Mouse (Mus musculus) liver, adult 2 months (tissue): Measurements from ENCODE around the gene Spata20. TPM values are rescaled to one million over a fixed set of nuclear protein-coding genes. Genes with fewer than 3 reads are reported as not detected.

Source experiments
- DNase-seq: peaks from one replicate; pipeline ENCODE4 v3.0.0-alpha.2; 2011; ENCODE audit warnings: low read depth, low spot score; ENCODE audit errors: extremely low read depth
- H3K27ac ChIP-seq: fragments of 200-500 bp; replicated peaks from 2 replicates; pipeline ENCODE4 v1.5.1; 2012; ENCODE audit warnings: low read depth, mild to moderate bottlenecking, control low read depth, inconsistent platforms, low read length; ENCODE audit not compliant: insufficient read depth
- H3K27me3 ChIP-seq: fragments of 200-500 bp; 2 replicates; pipeline ENCODE4 v1.6.1; 2012; ENCODE audit warnings: mild to moderate bottlenecking, moderate library complexity, low read length, inconsistent platforms; ENCODE audit not compliant: control insufficient read depth, insufficient read depth
- H3K36me3 ChIP-seq: fragments of 200-500 bp; 2 replicates; pipeline ENCODE4 v1.6.1; 2012; ENCODE audit warnings: low read length, inconsistent platforms; ENCODE audit not compliant: control insufficient read depth, insufficient read depth
- H3K4me1 ChIP-seq: fragments of 200-500 bp; 2 replicates; pipeline ENCODE4 v1.6.1; 2011; ENCODE audit warnings: low read length; ENCODE audit not compliant: control insufficient read depth, insufficient read depth
- H3K4me3 ChIP-seq: fragments of 200-500 bp; 2 replicates; pipeline ENCODE4 v1.5.1; 2011; ENCODE audit warnings: low read depth, mild to moderate bottlenecking, control low read depth, low read length, moderate library complexity; ENCODE audit not compliant: insufficient read depth
- H3K79me2 ChIP-seq: fragments of 200-500 bp; 2 replicates; pipeline ENCODE4 v1.6.1; 2012; ENCODE audit warnings: inconsistent platforms, mild to moderate bottlenecking, low read length, moderate library complexity; ENCODE audit not compliant: control insufficient read depth, insufficient read depth
- H3K9ac ChIP-seq: fragments of 200-500 bp; 2 replicates; pipeline ENCODE4 v1.6.1; 2012; ENCODE audit warnings: low read depth, mild to moderate bottlenecking, control low read depth, inconsistent platforms, low read length
- CTCF ChIP-seq: fragments of 200-500 bp; IDR thresholded peaks from 2 replicates; pipeline ENCODE4 v1.5.1; 2011; ENCODE audit warnings: low read depth, low read length, control low read depth
- POLR2A ChIP-seq: fragments of 200-500 bp; IDR thresholded peaks from 2 replicates; pipeline ENCODE4 v1.6.1; 2011; ENCODE audit warnings: low read length, control low read depth; ENCODE audit not compliant: insufficient read depth; ENCODE audit errors: extremely low read depth
- WGBS: fragments of 180-500 bp; shearing (Covaris S2); methylation state at CpG from one replicate; pipeline ENCODE4 v1.1.7; 2018; 5-methylcytosine and 5-hydroxymethylcytosine counted together
- polyA plus RNA-seq: library from polyadenylated mRNA; depleted of rRNA; stranded (reverse); fragments of >200 nt; gene quantifications from 2 replicates; pipeline ENCODE4 v1.2.3, GENCODE M21; 2012; rRNA removed
- total RNA-seq: library from RNA; depleted of rRNA; stranded (reverse); fragments of >200 nt; gene quantifications from 2 replicates; pipeline ENCODE4 v1.2.3, GENCODE M21; 2014; rRNA removed

Gene Spata20
- total and polyA plus RNA-seq, 2 experiments = not detected

GRCm38 (mm10) chr11:94445300-94445699 is 40.7 kb downstream of the Spata20 start:
- Histone ChIP-seq H3K27ac (no peak overlapping the region), H3K4me1 (no peaks in the 10 kb centered on the region), H3K4me3 (no peak overlapping the region), H3K27me3 (no peaks in the 10 kb centered on the region; the same call in 1 of the 2 replicates), H3K9ac (no peak overlapping the region), H3K36me3 (no peaks in the 10 kb centered on the region), H3K79me2 (no peaks in the 10 kb centered on the region)
- 49% methylated on average over 4 of the region's 4 CpGs for WGBS
- TF ChIP-seq POLR2A = no peak
- no peak for TF ChIP-seq CTCF
- DNase-seq = no peak

GRCm38 (mm10) chr11:94444829-94445228 is 41.1 kb downstream of the Spata20 start:
- Histone ChIP-seq H3K4me3 (no peak overlapping the region), H3K9ac (no peak overlapping the region), H3K27ac (no peak overlapping the region), H3K79me2 (no peaks in the 10 kb centered on the region), H3K36me3 (no peaks in the 10 kb centered on the region), H3K27me3 (no peaks in the 10 kb centered on the region; the same call in 1 of the 2 replicates), H3K4me1 (no peaks in the 10 kb centered on the region)
- DNase-seq = no peak
- no peak for TF ChIP-seq POLR2A
- TF ChIP-seq CTCF = no peak
- 75% methylated on average over 5 of the region's 5 CpGs for WGBS

- DNase-seq = no peak
- 84% methylated on average over 9 of the region's 9 CpGs for WGBS
- Histone ChIP-seq H3K4me3 (no peak overlapping the region), H3K27ac (no peak overlapping the region), H3K36me3 (no peaks in the 10 kb centered on the region), H3K27me3 (no peaks in the 10 kb centered on the region; the same call in 1 of the 2 replicates), H3K9ac (no peak overlapping the region), H3K4me1 (no peaks in the 10 kb centered on the region), H3K79me2 (no peaks in the 10 kb centered on the region)
- no peak for TF ChIP-seq CTCF
These were observed 44.2 kb downstream of the Spata20 start for GRCm38 (mm10) chr11:94441752-94442151.

DNA sequence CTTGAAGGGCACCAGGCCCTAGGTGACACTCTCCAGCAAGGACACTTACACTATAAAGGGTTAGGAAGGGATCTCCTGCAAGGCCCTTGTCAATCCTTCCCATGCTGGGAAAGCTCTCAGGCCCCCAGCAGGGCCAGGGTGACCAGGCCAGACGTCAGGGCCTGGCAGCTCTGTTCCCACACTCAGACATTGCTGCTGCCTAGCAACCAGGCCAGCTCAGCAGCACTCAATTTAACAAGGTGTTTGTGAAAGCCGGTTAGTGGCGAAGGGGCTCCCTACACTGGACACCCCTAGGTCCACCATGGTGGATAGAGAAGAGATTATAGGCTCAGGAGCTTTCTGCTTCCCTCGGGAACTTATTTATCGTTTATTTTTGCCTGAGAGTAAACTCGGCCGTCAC is 44.9 kb downstream of the Spata20 start:
- Histone ChIP-seq H3K4me3 (no peak overlapping the region), H3K27ac (no peak overlapping the region), H3K4me1 (no peaks in the 10 kb centered on the region), H3K36me3 (no peaks in the 10 kb centered on the region), H3K9ac (no peak overlapping the region), H3K79me2 (no peaks in the 10 kb centered on the region), H3K27me3 (no peaks in the 10 kb centered on the region; the same call in 1 of the 2 replicates)
- no peak for DNase-seq
- TF ChIP-seq POLR2A (no peak), CTCF (no peak)
- WGBS = 72% methylated on average over 7 of the region's 7 CpGs

DNA sequence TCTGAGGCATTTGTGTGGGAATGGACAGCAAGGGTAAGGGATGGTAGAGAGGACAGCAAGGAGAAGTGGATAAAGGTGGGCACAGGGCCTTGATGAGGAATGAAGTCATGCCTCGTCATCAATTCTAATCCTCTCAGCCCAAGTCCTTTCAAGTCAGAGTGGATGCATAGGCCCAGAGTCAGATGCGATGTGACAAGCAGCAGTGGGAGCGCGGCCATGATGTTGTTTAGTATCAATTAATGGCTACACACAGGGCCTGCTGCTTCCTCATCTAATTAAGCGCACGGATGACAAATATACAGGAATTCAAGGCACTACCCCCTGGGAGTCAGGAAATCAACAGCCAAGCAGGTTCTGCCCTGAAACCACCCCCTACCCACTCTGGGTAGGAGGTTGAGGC is 45.6 kb downstream of the Spata20 start:
- DNase-seq = no peak
- TF ChIP-seq POLR2A = no peak
- TF ChIP-seq CTCF = no peak
- WGBS = 94% methylated on average over 6 of the region's 6 CpGs

DNA sequence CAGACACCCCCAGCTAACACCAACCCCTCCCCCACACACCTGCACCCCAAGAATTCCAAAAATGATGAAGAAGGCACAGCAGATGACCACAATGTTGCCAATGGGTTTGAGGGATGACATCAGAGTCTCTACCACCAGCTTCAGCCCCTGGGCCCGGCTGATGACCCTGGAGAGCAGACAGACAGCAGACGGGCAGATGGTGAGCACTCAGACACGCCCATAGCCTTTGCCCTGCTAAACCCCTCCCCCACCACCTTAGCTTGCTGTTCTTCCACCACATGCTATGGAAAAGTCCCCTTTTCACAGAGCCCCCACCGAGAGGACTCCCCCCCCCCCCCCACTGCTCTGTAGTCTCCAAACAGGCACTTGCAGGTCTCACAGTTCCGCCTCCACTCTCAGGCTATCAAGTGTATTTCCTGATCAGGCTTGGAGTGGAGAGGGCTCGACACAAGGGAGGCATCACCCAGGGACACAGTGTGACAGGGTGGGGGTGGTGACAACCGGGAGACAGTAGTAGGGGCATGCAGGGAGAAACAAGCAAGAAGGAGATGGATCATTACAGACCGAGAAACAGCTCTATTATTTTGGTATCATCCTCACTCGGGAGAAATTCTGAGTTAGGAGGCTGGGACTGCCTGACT is 56.8 kb downstream of the Spata20 start:
- no peaks in the 10 kb centered on the region for H3K79me2 ChIP-seq
- no peak overlapping the region for H3K4me3 ChIP-seq
- H3K27ac ChIP-seq = no peak overlapping the region
- TF ChIP-seq POLR2A = no peak
- no peak for TF ChIP-seq CTCF
- H3K27me3 ChIP-seq = no peaks in the 10 kb centered on the region
- H3K9ac ChIP-seq = no peak overlapping the region
- WGBS = 51% methylated on average over 9 of the region's 9 CpGs
- DNase-seq = no peak
- H3K4me1 ChIP-seq = no peaks in the 10 kb centered on the region
- H3K36me3 ChIP-seq = no peaks in the 10 kb centered on the region

More for the DNA sequence above, 45.6 kb downstream of the Spata20 start:
- Histone ChIP-seq H3K4me1 (no peaks in the 10 kb centered on the region), H3K36me3 (no peaks in the 10 kb centered on the region), H3K9ac (no peak overlapping the region), H3K79me2 (no peaks in the 10 kb centered on the region), H3K27me3 (no peaks in the 10 kb centered on the region; the same call in 1 of the 2 replicates), H3K27ac (no peak overlapping the region), H3K4me3 (no peak overlapping the region)

Other genes starting within 250 kb of the Spata20 start
- gene Wfikkn2, start 240.2 kb downstream of the Spata20 start, total RNA-seq = under 0.01 TPM in 1 of 2 replicates, not detected in the other
- 0.04 TPM in 1 of 2 replicates, not detected in the other for gene Wfikkn2, start 240.2 kb downstream of the Spata20 start, polyA plus RNA-seq
- 0.67 TPM in 1 of 2 replicates, not detected in the other for gene Gm21885, start 204.3 kb downstream of the Spata20 start, total RNA-seq
- 0.16 and 0.49 TPM in 2 replicates for gene Gm21885, start 204.3 kb downstream of the Spata20 start, polyA plus RNA-seq
- 17.9 and 20.1 TPM in 2 replicates for gene Luc7l3, start 164.2 kb downstream of the Spata20 start, total RNA-seq
- gene Luc7l3, start 164.2 kb downstream of the Spata20 start, polyA plus RNA-seq = 2.5 and 4.6 TPM in 2 replicates
- 28.0 and 30.0 TPM in 2 replicates for gene Ankrd40, start 158.2 kb downstream of the Spata20 start, total RNA-seq
- gene Ankrd40, start 158.2 kb downstream of the Spata20 start, polyA plus RNA-seq = 47.6 and 56.5 TPM in 2 replicates
- gene Abcc3, start 93.2 kb downstream of the Spata20 start, total RNA-seq = 180 and 280 TPM in 2 replicates
- gene Abcc3, start 93.2 kb downstream of the Spata20 start, polyA plus RNA-seq = 251 and 292 TPM in 2 replicates
- gene Cacna1g, start 12.0 kb downstream of the Spata20 start, total RNA-seq = under 0.01 and 0.07 TPM in 2 replicates
- 0.26 and 0.51 TPM in 2 replicates for gene Cacna1g, start 12.0 kb downstream of the Spata20 start, polyA plus RNA-seq
- not detected in 2 replicates for gene Epn3, start 13.8 kb upstream of the Spata20 start, total RNA-seq
- gene Epn3, start 13.8 kb upstream of the Spata20 start, polyA plus RNA-seq = 0.05 and 0.11 TPM in 2 replicates
- 0.09 TPM in 1 of 2 replicates, not detected in the other for gene Mycbpap, start 35.6 kb upstream of the Spata20 start, total RNA-seq
- 0.02 and 0.04 TPM in 2 replicates for gene Mycbpap, start 35.6 kb upstream of the Spata20 start, polyA plus RNA-seq
- 2.1 and 2.6 TPM in 2 replicates for gene Rsad1, start 63.1 kb upstream of the Spata20 start, total RNA-seq
- 5.7 and 8.0 TPM in 2 replicates for gene Rsad1, start 63.1 kb upstream of the Spata20 start, polyA plus RNA-seq
- not detected in 2 replicates for gene Chad, start 78.9 kb upstream of the Spata20 start, total RNA-seq
- not detected in 2 replicates for gene Chad, start 78.9 kb upstream of the Spata20 start, polyA plus RNA-seq
- gene Acsf2, start 115.7 kb upstream of the Spata20 start, total RNA-seq = 42.4 and 43.4 TPM in 2 replicates
- gene Acsf2, start 115.7 kb upstream of the Spata20 start, polyA plus RNA-seq = 81.9 and 97.8 TPM in 2 replicates
- 40.6 and 46.3 TPM in 2 replicates for gene Lrrc59, start 143.6 kb upstream of the Spata20 start, total RNA-seq
- gene Lrrc59, start 143.6 kb upstream of the Spata20 start, polyA plus RNA-seq = 41.2 and 43.8 TPM in 2 replicates
- gene Mrpl27, start 167.6 kb upstream of the Spata20 start, total RNA-seq = 87.4 and 112 TPM in 2 replicates
- gene Mrpl27, start 167.6 kb upstream of the Spata20 start, polyA plus RNA-seq = 68.7 and 74.6 TPM in 2 replicates
- 0.09 and 0.27 TPM in 2 replicates for gene Eme1, start 167.8 kb upstream of the Spata20 start, total RNA-seq
- 0.12 TPM in 1 of 2 replicates, not detected in the other for gene Eme1, start 167.8 kb upstream of the Spata20 start, polyA plus RNA-seq
- 11.4 and 12.6 TPM in 2 replicates for gene Xylt2, start 191.3 kb upstream of the Spata20 start, total RNA-seq
- 18.9 and 19.7 TPM in 2 replicates for gene Xylt2, start 191.3 kb upstream of the Spata20 start, polyA plus RNA-seq
- not detected in 2 replicates for gene Gm11541, start 218.3 kb upstream of the Spata20 start, total RNA-seq
- not detected in 2 replicates for gene Gm11541, start 218.3 kb upstream of the Spata20 start, polyA plus RNA-seq